Mouse (Mus musculus): ENCODE measurements at regions not wholly inside any gene's neighbourhood (a gene's known extent, or its start where the extent isn't known, plus 50 kb on each side); places are given as distances from the start of the nearest gene placed in this dataset.

DNA sequence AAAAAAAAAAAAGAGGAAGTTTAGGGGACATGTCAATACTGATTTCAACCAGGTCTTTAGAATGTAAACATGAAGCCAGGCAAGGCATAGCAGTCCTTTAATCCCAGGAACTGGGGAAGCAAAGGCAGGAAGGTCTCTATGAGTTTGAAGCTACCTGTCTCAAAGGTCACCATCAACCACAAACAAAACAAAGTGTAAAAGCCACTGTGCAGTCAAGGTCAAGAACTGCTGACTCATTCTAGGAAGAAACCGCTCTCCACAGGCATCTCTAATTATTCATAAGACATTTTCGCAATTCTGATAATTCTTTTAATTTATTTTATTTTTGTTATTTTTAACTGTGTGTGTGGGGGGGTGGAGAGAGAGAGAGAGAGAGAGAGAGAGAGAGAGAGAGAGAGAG lies 364.0 kb downstream of the Cntnap4 start:
- H3K4me3 ChIP-seq: no peak overlapping the region
- no peak overlapping the region for H3K4me2 ChIP-seq
- H3K36me3 ChIP-seq: no peaks in the 10 kb centered on the region
- H3K9me3 ChIP-seq: no peaks in the 10 kb centered on the region
- 0 out of 2 replicates have a peak, but pooled peaks cover 2% of the 10 kb centered on the region for H3K4me1 ChIP-seq
- ATAC-seq (ENCODE audit: insufficient number of reproducible peaks, low FRiP score, low TSS enrichment, low read depth): no peak
- no peak overlapping the region for H3K9ac ChIP-seq
- 93% methylated on average over 2 of the region's 2 CpGs for WGBS
- no peak overlapping the region for H3K27ac ChIP-seq
- no peaks in the 10 kb centered on the region for H3K27me3 ChIP-seq

- no peak for ATAC-seq (ENCODE audit: insufficient number of reproducible peaks, low FRiP score, low TSS enrichment, low read depth)
- Histone ChIP-seq H3K4me2 (no peak overlapping the region), H3K9me3 (no peaks in the 10 kb centered on the region), H3K27ac (no peak overlapping the region), H3K36me3 (no peaks in the 10 kb centered on the region), H3K9ac (no peak overlapping the region), H3K4me1 (0 out of 2 replicates have a peak, but pooled peaks cover 2% of the 10 kb centered on the region), H3K27me3 (no peaks in the 10 kb centered on the region), H3K4me3 (no peak overlapping the region)
- 41% methylated on average over 3 of the region's 3 CpGs for WGBS
Observed at GRCm38 (mm10) chr8:112935411-112935810, 365.6 kb downstream of the Cntnap4 start.

- H3K9ac ChIP-seq: no peak overlapping the region
- WGBS: 53% methylated on average over 9 of the region's 9 CpGs
- no peak overlapping the region for H3K27ac ChIP-seq
- H3K9me3 ChIP-seq: no peaks in the 10 kb centered on the region
- H3K36me3 ChIP-seq: no peaks in the 10 kb centered on the region
- ATAC-seq (ENCODE audit: insufficient number of reproducible peaks, low FRiP score, low TSS enrichment, low read depth): no peak
- H3K4me1 ChIP-seq: 0 out of 2 replicates have a peak, but pooled peaks cover 2% of the 10 kb centered on the region
- no peaks in the 10 kb centered on the region for H3K27me3 ChIP-seq
- H3K4me3 ChIP-seq: no peak overlapping the region
- H3K4me2 ChIP-seq: no peak overlapping the region
Observed at GRCm38 (mm10) chr8:112935897-112936719, 366.3 kb downstream of the Cntnap4 start.

- H3K4me1 ChIP-seq: no peaks in the 10 kb centered on the region
- no peak for ATAC-seq (ENCODE audit: insufficient number of reproducible peaks, low FRiP score, low TSS enrichment, low read depth)
- 2% methylated on average over 6 of the region's 6 CpGs for WGBS
Observed at GRCm38 (mm10) chr8:112972418-112972817, 402.6 kb downstream of the Cntnap4 start.

DNA sequence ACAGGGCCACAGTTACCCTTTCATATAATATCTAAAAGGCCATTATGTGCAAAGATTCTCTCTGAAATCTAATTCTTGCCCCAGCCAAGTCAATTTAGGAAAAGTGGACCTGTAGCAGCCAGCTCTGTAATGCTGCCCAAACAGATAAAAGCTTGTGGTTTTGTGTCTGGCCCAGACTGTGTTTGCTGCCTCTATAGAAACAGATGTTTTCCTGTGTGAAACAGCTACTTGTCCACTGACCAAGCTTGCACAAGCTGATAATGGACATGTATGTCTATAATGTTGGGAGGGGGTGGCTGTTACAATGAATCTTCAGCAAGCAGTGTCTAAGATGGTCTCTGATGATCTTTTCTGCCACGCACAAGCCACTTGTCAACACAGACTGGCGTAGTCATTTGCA lies 405.9 kb downstream of the Cntnap4 start:
- no peak for ATAC-seq (ENCODE audit: insufficient number of reproducible peaks, low FRiP score, low TSS enrichment, low read depth)
- H3K9me3 ChIP-seq: no peaks in the 10 kb centered on the region
- H3K4me3 ChIP-seq: no peak overlapping the region
- no peak overlapping the region for H3K27ac ChIP-seq
- no peaks in the 10 kb centered on the region for H3K4me1 ChIP-seq
- no peaks in the 10 kb centered on the region for H3K36me3 ChIP-seq
- WGBS: 86% methylated on average over 2 of the region's 2 CpGs
- no peak overlapping the region for H3K9ac ChIP-seq
- H3K27me3 ChIP-seq: no peaks in the 10 kb centered on the region
- H3K4me2 ChIP-seq: no peak overlapping the region

More at GRCm38 (mm10) chr8:112972418-112972817, 402.6 kb downstream of the Cntnap4 start:
- H3K36me3 ChIP-seq: no peaks in the 10 kb centered on the region
- no peak overlapping the region for H3K4me3 ChIP-seq
- H3K27me3 ChIP-seq: no peaks in the 10 kb centered on the region
- H3K9me3 ChIP-seq: no peaks in the 10 kb centered on the region
- H3K4me2 ChIP-seq: no peak overlapping the region
- H3K27ac ChIP-seq: no peak overlapping the region
- H3K9ac ChIP-seq: no peak overlapping the region

GRCm38 (mm10) chr8:112976312-112976711 lies 406.5 kb downstream of the Cntnap4 start:
- H3K9me3 ChIP-seq: no peaks in the 10 kb centered on the region
- H3K27ac ChIP-seq: no peak overlapping the region
- no peak overlapping the region for H3K4me3 ChIP-seq
- H3K27me3 ChIP-seq: no peaks in the 10 kb centered on the region
- no peaks in the 10 kb centered on the region for H3K36me3 ChIP-seq
- H3K4me2 ChIP-seq: no peak overlapping the region
- H3K9ac ChIP-seq: no peak overlapping the region
- H3K4me1 ChIP-seq: no peaks in the 10 kb centered on the region
- ATAC-seq (ENCODE audit: insufficient number of reproducible peaks, low FRiP score, low TSS enrichment, low read depth): no peak
- 68% methylated on average over 2 of the region's 2 CpGs for WGBS

- H3K9me3 ChIP-seq: no peaks in the 10 kb centered on the region
- H3K27me3 ChIP-seq: no peaks in the 10 kb centered on the region
- no peaks in the 10 kb centered on the region for H3K4me1 ChIP-seq
- no peak overlapping the region for H3K27ac ChIP-seq
- no peaks in the 10 kb centered on the region for H3K36me3 ChIP-seq
- no peak overlapping the region for H3K9ac ChIP-seq
- no peak overlapping the region for H3K4me2 ChIP-seq
- WGBS: 86% methylated on average over 4 of the region's 4 CpGs
- ATAC-seq (ENCODE audit: insufficient number of reproducible peaks, low FRiP score, low TSS enrichment, low read depth): no peak
- no peak overlapping the region for H3K4me3 ChIP-seq
Observed at GRCm38 (mm10) chr8:112993781-112994180, 423.9 kb downstream of the Cntnap4 start.

DNA sequence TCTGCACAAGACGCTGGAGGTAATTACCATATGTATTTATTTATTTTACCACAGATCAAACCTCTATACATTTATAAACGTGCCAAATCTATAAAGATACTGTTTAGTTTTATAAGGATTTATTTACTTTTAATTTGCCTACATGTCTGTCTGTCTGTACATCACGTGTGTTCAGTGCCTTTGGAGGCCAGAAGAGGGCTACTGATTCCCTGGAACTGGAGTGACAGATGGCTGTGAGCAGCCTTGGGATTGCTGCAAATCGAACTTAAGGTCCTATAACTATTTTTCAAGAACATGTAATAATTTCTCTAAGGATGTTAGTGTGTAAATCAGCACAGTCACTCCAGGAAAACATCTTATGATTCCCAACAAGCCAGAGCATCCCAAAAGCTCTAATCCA lies 437.5 kb downstream of the Cntnap4 start:
- H3K36me3 ChIP-seq: no peaks in the 10 kb centered on the region
- no peak overlapping the region for H3K27ac ChIP-seq
- H3K4me2 ChIP-seq: no peak overlapping the region
- no peaks in the 10 kb centered on the region for H3K4me1 ChIP-seq
- WGBS: 61% methylated on average over 4 of the region's 4 CpGs
- no peak for ATAC-seq (ENCODE audit: insufficient number of reproducible peaks, low FRiP score, low TSS enrichment, low read depth)
- no peak overlapping the region for H3K4me3 ChIP-seq
- no peak overlapping the region for H3K9ac ChIP-seq
- no peaks in the 10 kb centered on the region for H3K9me3 ChIP-seq
- H3K27me3 ChIP-seq: no peaks in the 10 kb centered on the region

DNA sequence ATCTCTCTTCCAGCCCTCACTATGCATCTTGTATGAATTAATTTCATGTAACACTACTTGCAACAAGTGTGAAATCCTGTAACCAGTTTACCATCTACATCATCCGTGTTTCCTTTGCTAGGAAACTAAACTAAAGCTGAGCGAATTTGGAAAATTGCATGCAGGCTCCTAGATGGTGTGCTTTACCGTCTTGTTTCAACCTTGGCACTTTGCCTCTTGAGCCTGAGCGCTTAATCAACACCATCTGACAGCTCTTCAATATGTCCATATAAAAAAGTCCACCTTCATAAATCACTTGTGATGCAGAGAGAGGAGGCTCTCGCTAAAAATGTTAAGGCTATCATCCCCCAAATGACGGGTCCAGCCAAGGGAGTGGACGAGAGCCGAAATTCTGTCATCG lies 459.0 kb downstream of the Cntnap4 start:
- Histone ChIP-seq H3K36me3 (no peaks in the 10 kb centered on the region), H3K27me3 (no peaks in the 10 kb centered on the region), H3K4me2 (peak overlapping the region; percentile 28; the same call in 1 of the 2 replicates), H3K9me3 (no peaks in the 10 kb centered on the region), H3K27ac (no peak overlapping the region), H3K4me3 (no peak overlapping the region), H3K4me1 (no peaks in the 10 kb centered on the region), H3K9ac (no peak overlapping the region)
- ATAC-seq (ENCODE audit: insufficient number of reproducible peaks, low FRiP score, low TSS enrichment, low read depth): no peak
- 42% methylated on average over 9 of the region's 9 CpGs for WGBS

DNA sequence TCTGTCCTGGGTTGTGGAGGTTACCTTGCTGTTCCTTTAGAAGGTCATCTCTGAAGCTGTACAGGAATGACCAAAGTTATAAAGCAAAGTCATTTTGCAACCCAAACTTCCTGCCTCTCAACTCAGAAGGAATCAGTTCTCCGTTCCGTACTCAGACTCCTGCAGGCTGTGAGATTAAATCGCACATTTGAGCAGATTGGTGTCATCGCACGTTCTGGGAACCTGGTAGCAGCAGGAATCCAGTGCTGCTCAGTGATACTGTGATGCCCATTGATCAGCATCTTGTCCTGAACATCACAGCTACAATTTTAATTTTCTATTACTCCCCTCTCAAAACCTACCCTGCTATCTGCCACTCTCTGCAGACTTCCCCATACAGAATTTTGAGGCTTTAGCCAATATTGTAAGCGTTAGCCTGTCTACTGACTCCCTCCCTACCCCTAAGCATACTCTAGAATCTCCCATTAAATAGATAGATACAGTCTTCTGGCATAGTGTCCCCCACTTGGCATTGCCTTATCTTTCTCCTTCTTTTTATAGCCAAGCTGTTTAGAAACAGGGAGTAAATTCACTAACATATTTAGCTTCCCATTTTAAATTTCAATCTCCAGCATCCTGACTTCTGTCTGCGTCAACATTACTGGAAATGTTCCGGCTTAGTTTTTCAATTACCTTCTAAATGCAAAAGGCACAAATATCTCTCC lies 482.1 kb downstream of the Cntnap4 start:
- ATAC-seq (ENCODE audit: insufficient number of reproducible peaks, low FRiP score, low TSS enrichment, low read depth): no peak
- 85% methylated on average over 8 of the region's 8 CpGs for WGBS
- Histone ChIP-seq H3K4me2 (no peak overlapping the region), H3K4me1 (no peaks in the 10 kb centered on the region), H3K36me3 (no peaks in the 10 kb centered on the region), H3K27me3 (no peaks in the 10 kb centered on the region), H3K27ac (no peak overlapping the region), H3K9ac (no peak overlapping the region), H3K4me3 (no peak overlapping the region), H3K9me3 (no peaks in the 10 kb centered on the region)

DNA sequence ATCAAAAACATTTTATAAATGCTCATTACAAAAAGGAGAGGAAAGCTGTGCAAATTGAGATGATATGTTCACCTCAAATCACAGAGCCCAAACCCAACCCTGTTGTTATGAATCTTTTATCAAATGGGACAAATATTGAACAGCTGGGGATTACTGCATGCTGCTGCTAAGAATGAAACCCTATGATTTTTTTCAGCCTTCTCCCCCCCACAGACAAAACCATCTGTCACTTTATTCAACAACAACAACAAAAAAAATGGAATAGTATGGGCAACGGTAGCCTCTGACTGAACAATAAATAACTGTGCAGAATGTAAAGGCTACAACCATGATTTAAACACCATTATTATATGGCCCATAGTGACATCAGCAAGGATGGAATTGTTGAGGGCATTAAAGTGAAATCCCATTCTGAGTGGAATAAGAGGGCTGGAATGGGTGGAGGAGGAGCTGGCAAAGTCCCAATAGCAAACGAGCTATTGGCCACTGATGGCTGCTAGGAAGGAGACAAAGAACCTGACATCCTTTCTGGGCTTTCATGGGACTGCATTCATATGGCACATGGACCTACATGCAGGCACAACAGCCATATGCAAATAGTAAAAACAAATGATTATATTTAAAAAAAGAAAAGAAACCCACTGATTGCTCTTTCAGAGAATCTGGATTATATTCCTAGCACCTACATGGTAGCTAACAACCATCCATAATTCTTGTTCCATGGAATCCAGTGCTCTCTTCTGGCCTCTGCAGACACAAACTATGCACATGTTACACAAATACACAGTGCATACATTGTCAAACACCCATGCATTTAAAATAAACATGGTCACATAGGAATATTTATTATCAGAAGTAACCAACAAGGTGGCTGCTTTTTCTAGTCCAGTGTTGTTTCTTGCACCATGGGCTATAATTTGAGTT lies 495.7 kb downstream of the Cntnap4 start:
- Histone ChIP-seq H3K4me3 (no peak overlapping the region), H3K9ac (no peak overlapping the region), H3K27ac (no peak overlapping the region), H3K4me2 (no peak overlapping the region), H3K27me3 (no peaks in the 10 kb centered on the region), H3K9me3 (no peaks in the 10 kb centered on the region), H3K36me3 (no peaks in the 10 kb centered on the region), H3K4me1 (no peaks in the 10 kb centered on the region)
- ATAC-seq (ENCODE audit: insufficient number of reproducible peaks, low FRiP score, low TSS enrichment, low read depth): no peak
- WGBS: 63% methylated on average over 2 of the region's 2 CpGs

Data from limb, embryonic 15.5 days (tissue).